Mouse (Mus musculus) bone marrow, adult 2 months (tissue): Measurements from ENCODE around the gene Mmachc. TPM values are rescaled to one million over a fixed set of nuclear protein-coding genes. Genes with fewer than 3 reads are reported as not detected.
"Not testable (repeated sequence)": the region's sequence is repeated elsewhere in the genome, so short reads cannot be mapped to it uniquely, and the experiment has no call there.

Source experiments
- H3K27ac ChIP-seq: fragments of 200-500 bp; 2 replicates; pipeline ENCODE4 v1.5.1; 2012; ENCODE audit warnings: low read depth, mild to moderate bottlenecking, control low read depth, inconsistent platforms, low read length; ENCODE audit not compliant: control insufficient read depth, poor library complexity, insufficient read depth
- H3K4me1 ChIP-seq: fragments of 200-500 bp; 2 replicates; pipeline ENCODE4 v1.6.1; 2011; ENCODE audit warnings: low read length; ENCODE audit not compliant: control insufficient read depth, insufficient read depth
- H3K4me3 ChIP-seq: fragments of 200-500 bp; replicated peaks from 2 replicates; pipeline ENCODE3; 2011; ENCODE audit warnings: mild to moderate bottlenecking, low read depth, low read length, control low read depth; ENCODE audit not compliant: control insufficient read depth
- CTCF ChIP-seq: fragments of 200-500 bp; IDR thresholded peaks from 2 replicates; pipeline ENCODE4 v1.5.1; 2011; ENCODE audit warnings: low read length, control low read depth; ENCODE audit not compliant: control insufficient read depth, insufficient read depth
- POLR2A ChIP-seq: fragments of 200-500 bp; IDR thresholded peaks from 2 replicates; pipeline ENCODE4 v1.6.1; 2011; ENCODE audit warnings: low read depth, mild to moderate bottlenecking, control low read depth, low read length, borderline replicate concordance; ENCODE audit not compliant: control insufficient read depth
- WGBS: fragments of 180-500 bp; shearing (Covaris S2); methylation state at CpG from one replicate; pipeline ENCODE4 v1.1.7; 2018; 5-methylcytosine and 5-hydroxymethylcytosine counted together
- polyA plus RNA-seq: library from polyadenylated mRNA; stranded (reverse); fragments of >200 nt; gene quantifications from 2 replicates; pipeline ENCODE4 v1.2.4, GENCODE M21; 2011; ENCODE audit warnings: low replicate concordance; ENCODE audit not compliant: missing spikeins, insufficient read depth, insufficient read length

Mmachc gene
- polyA plus RNA-seq, 1 experiment = 8.6 TPM

GRCm38 (mm10) chr4:116668145-116668544 is 40.1 kb downstream of the Mmachc start:
- WGBS = 4% methylated on average over 3 of the region's 3 CpGs
- peak overlapping the region; percentile 73 for H3K27ac ChIP-seq

DNA sequence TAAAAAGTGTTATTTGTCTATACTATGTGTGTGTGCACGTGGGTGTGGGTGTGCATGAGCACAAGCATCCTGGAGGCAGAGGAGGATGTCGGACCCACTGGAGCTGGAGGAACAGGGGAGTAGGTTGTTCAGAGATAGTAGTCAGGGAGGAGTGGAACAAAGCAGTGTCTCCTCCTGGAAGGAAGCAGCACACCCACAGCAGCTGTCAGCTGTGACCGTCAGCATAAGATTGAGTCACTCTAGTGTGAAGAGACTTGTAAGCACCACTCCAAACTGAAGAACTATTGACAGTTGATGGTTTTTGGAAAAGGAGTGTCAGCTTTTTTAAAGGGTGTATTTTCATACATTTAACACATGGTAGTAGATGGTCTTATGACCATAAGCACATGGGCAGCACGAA is 41.6 kb downstream of the Mmachc start:
- WGBS = 48% methylated on average over 4 of the region's 4 CpGs
- no peak for TF ChIP-seq POLR2A
- no peak for TF ChIP-seq CTCF
- H3K4me1 ChIP-seq = peaks cover 4% of the 10 kb centered on the region
- H3K4me3 ChIP-seq = no peak overlapping the region
- H3K27ac ChIP-seq = no peak overlapping the region

More at GRCm38 (mm10) chr4:116668145-116668544, 40.1 kb downstream of the Mmachc start:
- no peak for TF ChIP-seq POLR2A
- TF ChIP-seq CTCF = no peak; the same call in 1 of the 2 replicates
- H3K4me3 ChIP-seq = no peak overlapping the region
- H3K4me1 ChIP-seq = peaks cover 4% of the 10 kb centered on the region

- TF ChIP-seq POLR2A = no peak
- no peak for TF ChIP-seq CTCF
- H3K4me3 ChIP-seq = no peak overlapping the region
- H3K4me1 ChIP-seq = peaks cover 1% of the 10 kb centered on the region; the same call in 1 of the 2 replicates
- no peak overlapping the region for H3K27ac ChIP-seq
- WGBS = 91% methylated on average over 1 of the region's 1 CpGs
Measured at GRCm38 (mm10) chr4:116661998-116662397, 46.2 kb downstream of the Mmachc start.

- TF ChIP-seq POLR2A (no peak), CTCF (no peak)
- Histone ChIP-seq H3K4me1 (no peaks in the 10 kb centered on the region), H3K4me3 (no peak overlapping the region), H3K27ac (no peak overlapping the region)
- 67% methylated on average over 6 of the region's 6 CpGs for WGBS
Measured at GRCm38 (mm10) chr4:116660829-116661228, 47.4 kb downstream of the Mmachc start.

GRCm38 (mm10) chr4:116659916-116660315 is 48.3 kb downstream of the Mmachc start:
- not testable (repeated sequence) for H3K4me3 ChIP-seq, H3K27ac ChIP-seq, H3K4me1 ChIP-seq
- WGBS = 82% methylated on average over 6 of the region's 6 CpGs

DNA sequence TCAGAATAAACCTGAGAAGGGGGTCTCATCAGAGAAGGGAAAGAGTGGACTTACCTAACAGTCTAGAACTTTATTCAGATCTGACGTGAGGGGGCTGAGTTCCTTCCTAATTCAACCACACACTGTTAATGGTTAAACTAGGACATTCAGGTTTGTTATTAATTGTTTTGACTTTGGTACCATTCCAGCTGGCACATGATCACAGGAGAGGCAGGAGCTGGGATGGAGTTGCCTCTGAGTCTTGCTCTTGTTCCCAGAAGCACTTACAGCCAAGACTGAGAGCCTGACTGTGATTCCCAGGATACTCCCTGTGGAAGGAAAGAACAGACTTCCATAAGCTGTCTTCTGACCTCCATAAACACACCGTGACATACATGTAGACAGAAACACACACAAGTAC is 48.7 kb downstream of the Mmachc start:
- WGBS = 74% methylated on average over 2 of the region's 2 CpGs
- TF ChIP-seq POLR2A (no peak), CTCF (no peak)
- Histone ChIP-seq H3K4me3 (no peak overlapping the region), H3K4me1 (no peaks in the 10 kb centered on the region), H3K27ac (no peak overlapping the region)

- Histone ChIP-seq H3K4me1 (no peaks in the 10 kb centered on the region), H3K4me3 (no peak overlapping the region), H3K27ac (no peak overlapping the region)
- no peak for TF ChIP-seq CTCF
- TF ChIP-seq POLR2A = no peak
- 77% methylated on average over 3 of the region's 3 CpGs for WGBS
Measured at GRCm38 (mm10) chr4:116657971-116658370, 50.2 kb downstream of the Mmachc start.

DNA sequence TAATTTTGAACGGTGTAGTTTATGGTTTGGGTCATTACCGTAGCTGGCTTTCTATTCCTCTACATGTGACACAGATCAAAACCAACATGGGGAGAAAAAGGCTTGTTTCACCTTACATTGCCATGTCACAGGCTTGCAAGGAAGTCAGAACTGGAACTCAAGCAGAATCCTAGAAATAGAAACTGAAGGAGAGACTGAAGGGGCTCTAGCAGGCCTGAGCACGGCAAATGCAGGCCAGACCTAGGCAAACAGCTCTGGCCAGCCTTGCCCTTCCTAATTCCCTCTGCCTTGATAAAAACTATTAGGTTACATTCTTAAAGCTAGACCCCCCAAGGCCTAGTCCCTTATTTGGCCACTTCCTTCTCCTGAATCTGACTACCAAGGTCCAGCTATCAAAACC is 52.5 kb downstream of the Mmachc start:
- TF ChIP-seq POLR2A = no peak
- no peak for TF ChIP-seq CTCF
- Histone ChIP-seq H3K27ac (no peak overlapping the region), H3K4me1 (no peaks in the 10 kb centered on the region), H3K4me3 (no peak overlapping the region)
- 74% methylated on average over 3 of the region's 3 CpGs for WGBS

DNA sequence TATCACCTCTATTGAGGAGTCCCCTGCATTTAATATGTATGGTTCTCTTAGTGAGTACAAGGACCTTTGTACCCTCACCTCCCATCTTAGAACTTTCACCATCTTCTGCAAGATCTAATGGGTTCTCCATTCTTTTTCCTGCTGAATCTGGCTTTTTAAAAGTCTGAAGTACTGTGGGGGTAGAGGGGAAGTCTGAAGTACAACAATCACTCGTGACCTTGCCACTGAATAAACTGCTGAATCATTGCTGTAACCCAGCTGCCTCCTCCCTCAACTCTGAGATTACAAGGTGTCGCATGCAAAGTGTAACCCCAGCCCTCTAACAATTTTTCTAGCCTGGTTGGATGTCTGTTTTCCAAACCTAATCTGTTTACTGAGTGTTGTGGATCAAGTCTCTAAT is 53.1 kb downstream of the Mmachc start:
- 8% methylated on average over 2 of the region's 2 CpGs for WGBS
- no peak for TF ChIP-seq CTCF
- no peak for TF ChIP-seq POLR2A
- H3K4me1 ChIP-seq = no peaks in the 10 kb centered on the region; the same call in 1 of the 2 replicates
- no peak overlapping the region for H3K27ac ChIP-seq
- H3K4me3 ChIP-seq = no peak overlapping the region

GRCm38 (mm10) chr4:116653228-116653627 is 55.0 kb downstream of the Mmachc start:
- TF ChIP-seq CTCF = no peak
- no peak for TF ChIP-seq POLR2A
- H3K4me1 ChIP-seq = no peaks in the 10 kb centered on the region; the same call in 1 of the 2 replicates
- H3K27ac ChIP-seq = no peak overlapping the region
- no peak overlapping the region for H3K4me3 ChIP-seq
- 87% methylated on average over 6 of the region's 6 CpGs for whole genome bisulfite sequencing

Other genes with a start within 250 kb of the Mmachc start
- 21.5 and 30.8 TPM in 2 replicates for gene Mast2, start 244.2 kb downstream of the Mmachc start, polyA plus RNA-seq
- gene Ipp, start 200.9 kb downstream of the Mmachc start, polyA plus RNA-seq = 4.1 and 4.3 TPM in 2 replicates
- gene Tmem69, start 152.5 kb downstream of the Mmachc start, polyA plus RNA-seq = 49.3 and 137 TPM in 2 replicates
- 19.7 and 33.0 TPM in 2 replicates for gene Gpbp1l1, start 150.7 kb downstream of the Mmachc start, polyA plus RNA-seq
- 4.8 and 6.4 TPM in 2 replicates for gene Ccdc17, start 111.8 kb downstream of the Mmachc start, polyA plus RNA-seq
- 112 and 154 TPM in 2 replicates for gene Nasp, start 80.5 kb downstream of the Mmachc start, polyA plus RNA-seq
- gene Akr1a1, start 56.7 kb downstream of the Mmachc start, polyA plus RNA-seq = 239 and 421 TPM in 2 replicates
- gene Prdx1, start 22.9 kb downstream of the Mmachc start, polyA plus RNA-seq = 134 and 410 TPM in 2 replicates
- gene Ccdc163, start 103 bp upstream of the Mmachc start, polyA plus RNA-seq = 18.9 and 60.7 TPM in 2 replicates
- 4.0 and 11.1 TPM in 2 replicates for gene Tesk2, start 12.5 kb upstream of the Mmachc start, polyA plus RNA-seq
- gene Toe1, start 99.2 kb upstream of the Mmachc start, polyA plus RNA-seq = 8.8 and 11.9 TPM in 2 replicates
- gene Mutyh, start 99.3 kb upstream of the Mmachc start, polyA plus RNA-seq = 3.2 and 25.9 TPM in 2 replicates
- not detected in 2 replicates for gene Hpdl, start 113.3 kb upstream of the Mmachc start, polyA plus RNA-seq
- 0.72 TPM in 1 of 2 replicates, not detected in the other for gene Zswim5, start 169.0 kb upstream of the Mmachc start, polyA plus RNA-seq